Mouse (Mus musculus) bone marrow, adult 2 months (tissue): Measurements from ENCODE around the gene Zfp617. TPM values are rescaled to one million over a fixed set of nuclear protein-coding genes. Genes with fewer than 3 reads are reported as not detected.

Source experiments
- H3K27ac ChIP-seq: fragments of 200-500 bp; 2 replicates; pipeline ENCODE4 v1.5.1; 2012; ENCODE audit warnings: low read depth, mild to moderate bottlenecking, control low read depth, inconsistent platforms, low read length; ENCODE audit not compliant: control insufficient read depth, poor library complexity, insufficient read depth
- H3K4me1 ChIP-seq: fragments of 200-500 bp; 2 replicates; pipeline ENCODE4 v1.6.1; 2011; ENCODE audit warnings: low read length; ENCODE audit not compliant: control insufficient read depth, insufficient read depth
- H3K4me3 ChIP-seq: fragments of 200-500 bp; replicated peaks from 2 replicates; pipeline ENCODE3; 2011; ENCODE audit warnings: mild to moderate bottlenecking, low read depth, low read length, control low read depth; ENCODE audit not compliant: control insufficient read depth
- CTCF ChIP-seq: fragments of 200-500 bp; IDR thresholded peaks from 2 replicates; pipeline ENCODE4 v1.5.1; 2011; ENCODE audit warnings: low read length, control low read depth; ENCODE audit not compliant: control insufficient read depth, insufficient read depth
- POLR2A ChIP-seq: fragments of 200-500 bp; IDR thresholded peaks from 2 replicates; pipeline ENCODE4 v1.6.1; 2011; ENCODE audit warnings: low read depth, mild to moderate bottlenecking, control low read depth, low read length, borderline replicate concordance; ENCODE audit not compliant: control insufficient read depth
- WGBS: fragments of 180-500 bp; shearing (Covaris S2); methylation state at CpG from one replicate; pipeline ENCODE4 v1.1.7; 2018; 5-methylcytosine and 5-hydroxymethylcytosine counted together
- polyA plus RNA-seq: library from polyadenylated mRNA; stranded (reverse); fragments of >200 nt; gene quantifications from 2 replicates; pipeline ENCODE4 v1.2.4, GENCODE M21; 2011; ENCODE audit warnings: low replicate concordance; ENCODE audit not compliant: missing spikeins, insufficient read depth, insufficient read length

Zfp617 gene
- polyA plus RNA-seq, 1 experiment: 7.9 TPM

DNA sequence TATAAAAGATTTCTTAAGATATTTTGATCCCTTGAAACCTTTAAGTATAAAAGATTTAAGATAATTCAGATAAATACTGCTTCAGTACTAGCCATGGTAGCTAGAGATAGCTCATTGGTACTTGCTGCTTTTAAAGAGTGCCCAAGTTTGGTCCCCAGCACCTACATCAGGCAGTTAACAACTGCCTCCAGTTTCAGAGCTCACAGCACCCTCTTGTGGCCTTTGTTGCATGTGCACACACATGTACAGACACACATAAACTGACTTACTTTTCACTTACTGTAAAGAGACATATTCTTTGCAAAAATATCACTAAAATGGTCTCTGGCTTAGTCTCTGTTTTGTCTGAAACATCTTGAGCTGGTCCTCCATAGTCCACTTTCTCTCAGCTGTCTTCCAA lies 58.0 kb downstream of the Zfp617 start:
- H3K27ac ChIP-seq: no peak overlapping the region

GRCm38 (mm10) chr8:71967261-71967660 lies 58.8 kb downstream of the Zfp617 start:
- no peaks in the 10 kb centered on the region for H3K4me1 ChIP-seq
- WGBS: 90% methylated on average over 5 of the region's 5 CpGs
- no peak overlapping the region for H3K27ac ChIP-seq
- no peak overlapping the region for H3K4me3 ChIP-seq
- no peak for TF ChIP-seq CTCF
- no peak for TF ChIP-seq POLR2A

More for the DNA sequence above, 58.0 kb downstream of the Zfp617 start:
- Histone ChIP-seq H3K4me1 (no peaks in the 10 kb centered on the region), H3K4me3 (no peak overlapping the region)
- TF ChIP-seq CTCF (no peak), POLR2A (no peak)

GRCm38 (mm10) chr8:71968100-71968499 lies 59.7 kb downstream of the Zfp617 start:
- 92% methylated on average over 6 of the region's 6 CpGs for whole genome bisulfite sequencing
- no peak for TF ChIP-seq CTCF
- no peak for TF ChIP-seq POLR2A
- H3K4me3 ChIP-seq: no peak overlapping the region
- no peaks in the 10 kb centered on the region for H3K4me1 ChIP-seq
- H3K27ac ChIP-seq: no peak overlapping the region

DNA sequence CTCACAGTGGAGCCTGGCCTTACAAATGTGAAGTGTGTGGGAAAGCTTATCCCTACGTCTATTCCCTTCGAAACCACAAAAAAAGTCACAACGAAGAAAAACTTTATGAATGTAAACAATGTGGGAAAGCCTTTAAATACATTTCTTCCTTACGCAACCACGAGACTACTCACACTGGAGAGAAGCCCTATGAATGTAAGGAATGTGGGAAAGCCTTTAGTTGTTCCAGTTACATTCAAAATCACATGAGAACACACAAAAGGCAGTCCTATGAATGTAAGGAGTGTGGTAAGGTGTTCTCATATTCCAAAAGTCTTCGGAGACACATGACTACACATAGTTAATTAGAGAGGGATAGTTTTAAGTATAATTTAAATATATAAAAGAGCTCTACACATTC lies 60.2 kb downstream of the Zfp617 start:
- 93% methylated on average over 6 of the region's 6 CpGs for WGBS

DNA sequence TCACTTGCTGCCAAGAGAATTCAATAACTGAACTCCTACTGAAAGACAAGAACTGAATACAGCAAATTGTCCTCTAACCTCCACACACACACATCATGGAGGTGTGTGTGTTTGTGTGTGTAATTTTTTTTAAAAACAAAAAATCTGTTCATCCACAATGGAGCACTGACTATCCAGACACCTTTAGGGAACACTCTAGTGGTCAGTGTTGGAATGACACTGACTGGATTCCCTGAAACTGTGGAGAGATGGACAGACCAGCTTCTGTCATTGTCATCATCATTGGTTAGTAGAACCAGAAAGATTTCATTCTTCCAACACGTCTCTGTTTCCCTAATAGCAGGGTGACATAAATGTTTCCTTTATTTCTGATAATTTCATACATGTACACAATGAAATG lies 63.5 kb downstream of the Zfp617 start:
- Histone ChIP-seq H3K4me3 (no peak overlapping the region), H3K4me1 (no peaks in the 10 kb centered on the region), H3K27ac (no peak overlapping the region)
- TF ChIP-seq CTCF (no peak), POLR2A (no peak)
- WGBS: 79% methylated on average over 1 of the region's 1 CpGs

More for the DNA sequence above, 60.2 kb downstream of the Zfp617 start:
- Histone ChIP-seq H3K4me1 (no peaks in the 10 kb centered on the region), H3K4me3 (no peak overlapping the region), H3K27ac (no peak overlapping the region)
- TF ChIP-seq POLR2A (no peak), CTCF (no peak)

- no peak for TF ChIP-seq CTCF
- TF ChIP-seq POLR2A: no peak
- 70% methylated on average over 3 of the region's 3 CpGs for WGBS
- H3K4me1 ChIP-seq: no peaks in the 10 kb centered on the region
- H3K4me3 ChIP-seq: no peak overlapping the region
- H3K27ac ChIP-seq: no peak overlapping the region
These were observed 65.8 kb downstream of the Zfp617 start for GRCm38 (mm10) chr8:71974211-71974610.

GRCm38 (mm10) chr8:71981032-71981431 lies 72.6 kb downstream of the Zfp617 start:
- 9% methylated on average over 2 of the region's 2 CpGs for WGBS

DNA sequence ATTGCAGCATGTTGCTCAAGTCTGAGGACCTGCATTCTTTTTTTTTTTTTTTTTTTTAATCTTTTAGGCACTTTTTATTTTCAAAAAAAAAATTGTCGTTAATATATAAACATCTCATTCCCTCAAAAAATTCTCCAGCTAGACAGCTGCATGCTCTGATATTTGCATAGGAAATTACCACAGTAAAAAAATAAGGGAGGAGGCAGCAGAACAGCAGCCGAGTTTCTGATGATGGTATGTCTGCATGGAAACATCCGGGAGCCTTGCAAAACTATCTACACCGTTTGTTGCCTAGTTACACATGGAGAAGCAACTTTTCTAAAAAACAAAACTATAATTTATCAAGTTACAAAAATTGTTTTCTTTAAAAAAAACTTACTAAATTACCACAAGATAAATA lies 73.0 kb downstream of the Zfp617 start:
- TF ChIP-seq POLR2A (no peak), CTCF (no peak)
- Histone ChIP-seq H3K4me1 (peaks cover 1% of the 10 kb centered on the region; the same call in 1 of the 2 replicates), H3K4me3 (no peak overlapping the region), H3K27ac (no peak overlapping the region)
- 45% methylated on average over 4 of the region's 4 CpGs for WGBS

More at GRCm38 (mm10) chr8:71981032-71981431, 72.6 kb downstream of the Zfp617 start:
- Histone ChIP-seq H3K27ac (no peak overlapping the region), H3K4me3 (no peak overlapping the region), H3K4me1 (peaks cover 1% of the 10 kb centered on the region; the same call in 1 of the 2 replicates)
- TF ChIP-seq CTCF: no peak
- TF ChIP-seq POLR2A: no peak

Other genes starting within 250 kb of the Zfp617 start
- 0.18 TPM in 1 of 2 replicates, not detected in the other for gene Unc13a, start 236.9 kb upstream of the Zfp617 start, polyA plus RNA-seq
- 7.5 and 15.6 TPM in 2 replicates for gene Jak3, start 232.3 kb upstream of the Zfp617 start, polyA plus RNA-seq
- gene Insl3, start 219.4 kb upstream of the Zfp617 start, polyA plus RNA-seq: 10.2 and 16.7 TPM in 2 replicates
- gene B3gnt3, start 206.8 kb upstream of the Zfp617 start, polyA plus RNA-seq: 1.3 and 2.3 TPM in 2 replicates
- 79.3 and 144 TPM in 2 replicates for gene Fcho1, start 182.9 kb upstream of the Zfp617 start, polyA plus RNA-seq
- gene Zfp709, start 26.6 kb upstream of the Zfp617 start, polyA plus RNA-seq: 0.70 and 1.8 TPM in 2 replicates
- gene Zfp882, start within 50 bp of the Zfp617 start, polyA plus RNA-seq: 1.1 and 1.9 TPM in 2 replicates
- gene Zfp961, start 42.4 kb downstream of the Zfp617 start, polyA plus RNA-seq: 7.4 and 10.4 TPM in 2 replicates
- gene Cyp4f18, start 101.0 kb downstream of the Zfp617 start, polyA plus RNA-seq: 48.0 and 160 TPM in 2 replicates
- gene Olfr372, start 132.6 kb downstream of the Zfp617 start, polyA plus RNA-seq: not detected in 2 replicates
- not detected in 2 replicates for gene Olfr373, start 174.5 kb downstream of the Zfp617 start, polyA plus RNA-seq
- gene Olfr374, start 198.4 kb downstream of the Zfp617 start, polyA plus RNA-seq: 0.18 and 0.30 TPM in 2 replicates
- gene Tpm4, start 226.3 kb downstream of the Zfp617 start, polyA plus RNA-seq: 80.7 and 138 TPM in 2 replicates